Mouse (Mus musculus): ENCODE data around the gene Grin3b.

DNA sequence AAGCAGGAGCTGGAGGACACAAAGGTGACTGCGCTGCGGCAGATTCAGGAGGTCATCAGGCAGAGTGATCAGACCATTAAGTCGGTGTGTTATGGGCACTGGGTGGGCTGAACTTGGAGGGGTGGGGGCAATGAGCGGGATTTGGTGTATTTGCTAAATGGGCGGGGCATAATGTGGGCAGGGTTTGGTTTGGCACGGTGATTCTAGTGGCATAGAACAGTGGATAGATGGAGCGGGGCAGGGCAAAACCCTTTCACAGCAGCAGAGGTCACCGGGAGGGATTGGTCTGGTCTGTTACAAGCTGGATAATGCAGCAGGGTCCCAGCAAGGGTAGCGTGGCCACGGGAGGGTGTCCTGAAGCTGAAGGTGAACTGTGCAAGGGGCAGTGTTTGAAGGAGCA lies 54.9 kb downstream of the Grin3b start:
- TF ChIP-seq CTCF (IDR thresholded peaks at IDR 0.05; ENCODE audit: control insufficient read depth, insufficient read depth, insufficient read length) (no peak), MYOG (IDR thresholded peaks at IDR 0.05; ENCODE audit: control insufficient read depth, extremely low read depth, insufficient read length) (no peak), USF1 (IDR thresholded peaks at IDR 0.05; ENCODE audit: low read depth) (no peak), MAX (IDR thresholded peaks at IDR 0.05) (no peak)
